In genomic region chr13:72902576-72902975, GRCm38 (mm10) we compare ENCODE assay signal across 14 mouse cellular contexts.
A peak's percentile ranks its signal among the peaks of the same experiment; 100 is the strongest.
DNase-seq lines count a peak whose midpoint lies in the region; ATAC-seq lines count a peak whose summit lies in the region.
"Had no signal": no experiment of that assay in that cellular context is flagged by ENCODE, and none has a peak within 500 bp of the region (broad histone marks: within the 10 kb centered on the region; RNA-seq: fewer than 3 reads in every experiment).

No protein-coding gene starts in this region.

- no peaks in the 10 kb centered on the region for H3K9me3 ChIP-seq in liver, embryonic 12.5 days (replicated peaks)
- H3K9me3 ChIP-seq: liver, embryonic 13.5 days; midbrain, embryonic 12.5 days; stomach, embryonic 15.5 days had no signal

- H3K27ac ChIP-seq in liver, embryonic 12.5 days: no peak overlapping the region
- H3K27ac ChIP-seq: liver, embryonic 13.5 days; midbrain, embryonic 12.5 days; stomach, embryonic 15.5 days had no signal

- H3K4me2 ChIP-seq in liver, embryonic 12.5 days: no peak overlapping the region
- H3K4me2 ChIP-seq: liver, embryonic 13.5 days; midbrain, embryonic 12.5 days; stomach, embryonic 15.5 days had no signal

- DNase-seq in adrenal gland, postnatal 36 days: peak; percentile 20 to 43
- DNase-seq in adrenal gland, adult 18-20 months (ENCODE audit: low spot score in 2 of 2): no peak
- DNase-seq in liver (peak; percentile 34), NIH3T3 (ENCODE audit: low read depth) (peak; percentile 61)
- peak; percentile 80 to 81 for DNase-seq in kidney, postnatal 4 days
- no peak for DNase-seq in c-Kit-positive CD71-positive TER-119-positive erythroid progenitor cells, embryonic 14.5 days (ENCODE audit: low spot score)
- no peak for DNase-seq in layer of hippocampus, adult 9-11 months
- DNase-seq: B cell, adult 2 months; cerebellum, adult 18-20 months; liver, embryonic 13.5 days had no signal

- no peak overlapping the region for H3K9ac ChIP-seq in liver, embryonic 12.5 days
- H3K9ac ChIP-seq: liver, embryonic 13.5 days; midbrain, embryonic 12.5 days; stomach, embryonic 15.5 days had no signal

- H3K4me3 ChIP-seq in liver, embryonic 12.5 days: no peak overlapping the region
- H3K4me3 ChIP-seq: erythroblast, embryonic 14.5 days; liver, embryonic 13.5 days; midbrain, embryonic 12.5 days; stomach, embryonic 15.5 days had no signal

- no peaks in the 10 kb centered on the region for H3K36me3 ChIP-seq in liver, embryonic 12.5 days
- H3K36me3 ChIP-seq: liver, embryonic 13.5 days; midbrain, embryonic 12.5 days; stomach, embryonic 15.5 days had no signal

- 38% methylated on average over 2 of the region's 2 CpGs for WGBS in liver, embryonic 12.5 days (ENCODE audit: insufficient replicate concordance)

- H3K27me3 ChIP-seq in liver, embryonic 12.5 days (replicated peaks): no peaks in the 10 kb centered on the region
- H3K27me3 ChIP-seq: liver, embryonic 13.5 days; stomach, embryonic 15.5 days had no signal

- H3K4me1 ChIP-seq in liver, embryonic 12.5 days: no peaks in the 10 kb centered on the region
- H3K4me1 ChIP-seq: liver, embryonic 13.5 days; midbrain, embryonic 12.5 days; stomach, embryonic 15.5 days had no signal

- ATAC-seq in liver, embryonic 12.5 days: no peak

Comparison
In these comparisons a context has a peak if more than half of its experiments do, and no peak if none do; other contexts are left out.
1. DNase-seq: peak in adrenal gland, postnatal 36 days (2 of 2), liver (single experiment), NIH3T3 (single experiment) and kidney, postnatal 4 days (2 of 2); none in adrenal gland, adult 18-20 months (0 of 2), c-Kit-positive CD71-positive TER-119-positive erythroid progenitor cells, embryonic 14.5 days (single experiment) and layer of hippocampus, adult 9-11 months (single experiment).